13 mouse cellular contexts compared by ENCODE assay signal in genomic region chr13:78211231-78212010, GRCm38 (mm10). TPM values are rescaled to one million over a fixed set of nuclear protein-coding genes. Genes with fewer than 3 reads are reported as not detected.
DNase-seq lines count a peak whose midpoint lies in the region; ATAC-seq lines count a peak whose summit lies in the region.
"Had no signal": no experiment of that assay in that cellular context is flagged by ENCODE, and none has a peak within 500 bp of the region (broad histone marks: within the 10 kb centered on the region; RNA-seq: fewer than 3 reads in every experiment).

No protein-coding gene starts in this region.

- no peaks in the 10 kb centered on the region for H3K9me3 ChIP-seq in forebrain, embryonic 10.5 days
- H3K9me3 ChIP-seq in forebrain, embryonic 11.5 days (ENCODE audit: control insufficient read depth, low read length), result no peaks in the 10 kb centered on the region
- H3K9me3 ChIP-seq in forebrain, embryonic 14.5 days (replicated peaks; ENCODE audit: control insufficient read depth, low read length), result no peaks in the 10 kb centered on the region
- no peaks in the 10 kb centered on the region for H3K9me3 ChIP-seq in limb, embryonic 10.5 days (replicated peaks)
- H3K9me3 ChIP-seq: lung, embryonic 15.5 days had no signal

- H3K9ac ChIP-seq in forebrain, embryonic 11.5 days (ENCODE audit: low read length), result no peak overlapping the region
- H3K9ac ChIP-seq in forebrain, embryonic 14.5 days (ENCODE audit: low read length), result peak overlapping the region; percentile 73; the same call in 1 of the 2 replicates
- H3K9ac ChIP-seq: lung, embryonic 15.5 days had no signal

- 11% methylated on average over 14 of the region's 14 CpGs for WGBS in forebrain, embryonic 10.5 days
- 11% methylated on average over 14 of the region's 14 CpGs for WGBS in forebrain, embryonic 11.5 days
- 22% methylated on average over 14 of the region's 14 CpGs for WGBS in forebrain, embryonic 14.5 days
- 12% methylated on average over 14 of the region's 14 CpGs for WGBS in limb, embryonic 10.5 days

- no peak for ATAC-seq in forebrain, embryonic 11.5 days (replicated peaks; ENCODE audit: low FRiP score)
- ATAC-seq in forebrain, embryonic 14.5 days, result no peak

- peak overlapping the region; percentile 86 for H3K27ac ChIP-seq in forebrain, embryonic 10.5 days
- no peak overlapping the region for H3K27ac ChIP-seq in forebrain, embryonic 11.5 days (ENCODE audit: low read depth, low read length)
- peak overlapping the region; percentile 89; the same call in 1 of the 2 replicates for H3K27ac ChIP-seq in forebrain, embryonic 14.5 days (ENCODE audit: low read depth, low read length)
- no peak overlapping the region for H3K27ac ChIP-seq in limb, embryonic 10.5 days
- H3K27ac ChIP-seq: lung, embryonic 15.5 days had no signal

- 0 out of 2 replicates have a peak, but pooled peaks cover under 1% of the 10 kb centered on the region for H3K36me3 ChIP-seq in forebrain, embryonic 10.5 days (replicated peaks)
- H3K36me3 ChIP-seq in forebrain, embryonic 11.5 days (ENCODE audit: control insufficient read depth, insufficient read depth, low read length), result no peaks in the 10 kb centered on the region
- no peaks in the 10 kb centered on the region for H3K36me3 ChIP-seq in forebrain, embryonic 14.5 days (ENCODE audit: control insufficient read depth, insufficient read depth, low read length)
- no peaks in the 10 kb centered on the region for H3K36me3 ChIP-seq in limb, embryonic 10.5 days
- H3K36me3 ChIP-seq: lung, embryonic 15.5 days had no signal

- H3K4me1 ChIP-seq in forebrain, embryonic 10.5 days, result peaks cover 69% of the 10 kb centered on the region
- peaks cover 38% of the 10 kb centered on the region for H3K4me1 ChIP-seq in forebrain, embryonic 11.5 days (replicated peaks; ENCODE audit: control insufficient read depth, insufficient read depth, low read length)
- H3K4me1 ChIP-seq in forebrain, embryonic 14.5 days (ENCODE audit: control insufficient read depth, insufficient read depth, low read length), result peaks cover 27% of the 10 kb centered on the region
- H3K4me1 ChIP-seq in limb, embryonic 10.5 days, result peaks cover 52% of the 10 kb centered on the region

- peaks cover 81% of the 10 kb centered on the region for H3K27me3 ChIP-seq in forebrain, embryonic 10.5 days (ENCODE audit: poor library complexity, severe bottlenecking)
- peaks cover 24% of the 10 kb centered on the region for H3K27me3 ChIP-seq in forebrain, embryonic 11.5 days (ENCODE audit: control insufficient read depth, insufficient read depth, low read length)
- H3K27me3 ChIP-seq in forebrain, embryonic 14.5 days (replicated peaks; ENCODE audit: control insufficient read depth, insufficient read depth, low read length), result no peaks in the 10 kb centered on the region; the same call in 1 of the 2 replicates
- H3K27me3 ChIP-seq in limb, embryonic 10.5 days (ENCODE audit: low read depth, poor library complexity, severe bottlenecking), result peaks cover 71% of the 10 kb centered on the region

- H3K4me2 ChIP-seq in forebrain, embryonic 11.5 days (ENCODE audit: low read depth, low read length, severe bottlenecking), result no peak overlapping the region
- H3K4me2 ChIP-seq in forebrain, embryonic 14.5 days (ENCODE audit: low read length), result peak overlapping the region; percentile 81

- H3K4me3 ChIP-seq in forebrain, embryonic 10.5 days, result peak overlapping the region; percentile 51; the same call in 1 of the 2 replicates
- H3K4me3 ChIP-seq in forebrain, embryonic 11.5 days (ENCODE audit: low read depth, low read length), result no peak overlapping the region
- 0 out of 2 replicates have a peak overlapping the region, but pooled peaks have one; percentile 1 for H3K4me3 ChIP-seq in forebrain, embryonic 14.5 days (ENCODE audit: low read depth, low read length)
- peak overlapping the region; percentile 49; the same call in 1 of the 2 replicates for H3K4me3 ChIP-seq in limb, embryonic 10.5 days

- DNase-seq in forebrain, embryonic 10.5 days (ENCODE audit: extremely low spot score, low spot score), result no peak
- DNase-seq in forebrain, embryonic 11.5 days (ENCODE audit: low spot score), result no peak
- peak; percentile 28 for DNase-seq in ZHBTc4 (ENCODE audit: low read depth, low spot score)
- no peak for DNase-seq in forebrain, embryonic 14.5 days (ENCODE audit: low spot score)
- DNase-seq in limb, embryonic 10.5 days (ENCODE audit: low spot score), result peak; percentile 36
- no peak for DNase-seq in thymus, postnatal 4 days
- DNase-seq in frontal cortex, postnatal 36 days (ENCODE audit: low spot score in 2 of 2), result no peak
- no peak for DNase-seq in cerebellum, adult 18-20 months
- DNase-seq: cerebellum, postnatal 14 days; gastrocnemius, postnatal 25 days; heart, postnatal 10 days; kidney, adult 9 months had no signal

RNA-seq across cellular contexts. Expression of gene Nr2f1, which starts 11.9 kb away (rescaled TPM):
- polyA plus RNA-seq in forebrain, embryonic 10.5 days (2016; fragmentation: Nextera tagmentation; extraction: Ambion mirVana), result 64.9 and 66.1 TPM in 2 replicates
- 110 and 122 TPM in 2 replicates for polyA plus RNA-seq in forebrain, embryonic 11.5 days (2014; fragmentation: Nextera tagmentation; extraction: Ambion mirVana)
- 75.7 and 82.0 TPM in 2 replicates for polyA plus RNA-seq in forebrain, embryonic 14.5 days (2014; fragmentation: Nextera tagmentation; extraction: Ambion mirVana)
- polyA plus RNA-seq in limb, embryonic 10.5 days (2016; fragmentation: Nextera tagmentation; extraction: Ambion mirVana), result 18.2 and 19.6 TPM in 2 replicates

Comparison
In these comparisons a context has a peak if more than half of its experiments do, and no peak if none do; other contexts are left out.
1. H3K27ac ChIP-seq: peak in forebrain, embryonic 10.5 days (single experiment) and forebrain, embryonic 14.5 days (single experiment); none in forebrain, embryonic 11.5 days (single experiment) and limb, embryonic 10.5 days (single experiment).
2. DNase-seq: peak in ZHBTc4 (single experiment) and limb, embryonic 10.5 days (single experiment); none in forebrain, embryonic 10.5 days (single experiment), forebrain, embryonic 11.5 days (single experiment), forebrain, embryonic 14.5 days (single experiment), thymus, postnatal 4 days (single experiment), frontal cortex, postnatal 36 days (0 of 2) and cerebellum, adult 18-20 months (0 of 2).